Mouse (Mus musculus) lung, postnatal 10 days (tissue): ENCODE results near the gene Nox4.

Experiments used
- DNase-seq: peaks from one replicate; pipeline ENCODE4 v3.0.0; 2021

The Nox4 gene

DNA sequence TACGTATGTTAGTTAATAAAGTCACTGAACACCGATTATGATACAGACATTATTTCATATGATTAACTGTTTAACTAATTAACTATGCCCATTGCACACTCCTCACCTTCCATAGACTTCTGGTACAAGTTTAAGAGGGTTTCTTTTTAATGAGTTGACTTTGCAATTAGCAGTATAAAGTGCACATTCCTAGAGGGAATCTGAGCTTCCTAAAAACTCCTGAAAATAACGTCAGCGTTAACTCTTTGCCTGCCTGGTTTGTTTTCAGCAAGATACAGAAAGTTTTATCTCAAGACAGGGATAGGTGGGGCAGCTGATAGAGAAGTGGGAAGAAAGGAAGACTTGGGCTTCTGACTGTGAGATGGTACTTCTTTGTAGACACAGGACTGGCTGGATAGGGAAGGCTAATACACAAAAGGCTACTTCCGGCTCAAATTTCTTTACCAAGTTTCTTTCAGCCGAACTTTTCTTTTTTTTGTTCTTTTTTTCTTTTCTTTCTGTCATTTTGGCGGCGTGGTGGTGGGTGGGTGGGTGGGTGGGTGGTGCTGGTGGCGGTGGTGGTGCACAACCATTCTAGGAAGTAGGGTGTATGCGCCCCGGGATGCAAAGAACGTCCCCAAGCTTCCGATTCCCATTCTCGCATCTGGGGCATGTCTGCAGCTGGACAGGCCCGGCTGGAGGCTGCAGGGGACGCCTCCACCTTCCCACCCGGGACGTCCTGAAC is at the start of gene Nox4:
Nox4 (plus strand) TSS at position 241 of the 724 bp plus-strand sequence.
- DNase-seq, result peak; percentile 4

GRCm38 (mm10) chr7:87204751-87205150 is 41.1 kb upstream of the Nox4 start:
- no peak for DNase-seq

- DNase-seq, result no peak
Observed at GRCm38 (mm10) chr7:87221712-87222111, 24.2 kb upstream of the Nox4 start.

DNA sequence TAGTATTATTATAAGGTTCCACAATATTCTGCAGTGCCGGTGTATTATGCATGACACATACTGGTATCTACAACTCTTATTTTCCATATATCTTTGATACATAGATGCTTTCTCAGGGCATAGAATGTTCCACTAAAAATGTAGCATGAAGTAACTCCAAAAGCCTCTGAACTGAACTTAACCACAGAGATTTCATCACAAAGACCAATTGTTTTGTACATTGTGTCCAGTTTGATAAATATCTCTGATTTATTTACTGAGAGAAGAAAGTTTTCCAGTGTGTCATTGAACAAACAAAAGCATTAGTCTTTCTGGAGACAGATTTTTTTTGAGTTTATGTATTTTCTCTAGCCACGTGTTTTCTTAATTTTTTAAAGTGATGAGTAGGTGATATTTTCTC is 23.1 kb upstream of the Nox4 start:
- no peak for DNase-seq

GRCm38 (mm10) chr7:87225617-87226016 is 20.3 kb upstream of the Nox4 start:
- DNase-seq, result no peak

- DNase-seq, result peak; percentile 46
Observed at GRCm38 (mm10) chr7:87227051-87227948, 18.6 kb upstream of the Nox4 start.

GRCm38 (mm10) chr7:87229502-87229901 is 16.4 kb upstream of the Nox4 start:
- DNase-seq, result no peak

GRCm38 (mm10) chr7:87241139-87241538 is 4.8 kb upstream of the Nox4 start:
- peak; percentile 5 for DNase-seq

GRCm38 (mm10) chr7:87246580-87246934 is 661 bp downstream of the Nox4 start:
- peak; percentile 83 for DNase-seq

GRCm38 (mm10) chr7:87246940-87247339 is 1.0 kb downstream of the Nox4 start:
- DNase-seq, result no peak

GRCm38 (mm10) chr7:87247926-87248325 is 2.0 kb downstream of the Nox4 start:
- DNase-seq, result peak; percentile 51

DNA sequence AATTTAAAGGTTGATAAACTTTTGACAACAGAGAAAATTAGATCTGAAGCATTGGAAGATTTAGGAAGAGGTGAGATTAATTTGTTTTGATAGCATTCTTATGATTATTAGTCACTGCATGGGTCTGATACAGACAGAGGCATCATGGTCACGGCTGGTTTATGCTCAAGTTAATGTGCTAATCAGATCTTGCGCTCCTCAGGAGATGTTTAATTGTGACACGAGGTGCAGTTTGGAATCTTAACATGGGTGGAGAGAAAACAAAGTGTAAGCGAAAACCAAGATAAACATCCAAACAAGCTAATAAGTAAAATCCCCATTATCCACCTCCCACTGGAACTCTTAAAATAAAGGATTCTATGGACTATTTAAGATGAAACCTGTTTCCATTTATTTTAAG is 6.2 kb downstream of the Nox4 start:
- no peak for DNase-seq

GRCm38 (mm10) chr7:87277225-87277624 is 31.3 kb downstream of the Nox4 start:
- DNase-seq, result peak; percentile 63

GRCm38 (mm10) chr7:87303726-87304315 is 57.9 kb downstream of the Nox4 start:
- no peak for DNase-seq

DNA sequence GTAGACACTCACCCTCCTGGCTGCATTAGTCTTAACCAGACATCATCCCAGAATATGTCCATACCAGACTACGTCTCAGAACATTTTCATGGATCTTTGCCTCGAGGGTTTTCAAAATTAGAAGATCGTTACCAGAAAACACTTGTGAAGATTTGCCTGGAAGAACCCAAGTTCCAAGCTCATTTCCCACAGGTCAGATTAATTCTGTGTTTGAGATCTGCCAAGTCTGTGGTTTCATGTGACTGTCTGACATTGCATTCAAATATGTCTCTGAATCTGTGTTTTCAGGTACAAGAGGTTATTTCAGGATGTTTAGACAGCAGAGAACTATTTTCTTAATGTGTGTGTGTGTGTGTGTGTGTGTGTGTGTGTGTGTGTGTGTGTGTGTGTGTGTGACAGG is 75.7 kb downstream of the Nox4 start:
- DNase-seq, result no peak

DNA sequence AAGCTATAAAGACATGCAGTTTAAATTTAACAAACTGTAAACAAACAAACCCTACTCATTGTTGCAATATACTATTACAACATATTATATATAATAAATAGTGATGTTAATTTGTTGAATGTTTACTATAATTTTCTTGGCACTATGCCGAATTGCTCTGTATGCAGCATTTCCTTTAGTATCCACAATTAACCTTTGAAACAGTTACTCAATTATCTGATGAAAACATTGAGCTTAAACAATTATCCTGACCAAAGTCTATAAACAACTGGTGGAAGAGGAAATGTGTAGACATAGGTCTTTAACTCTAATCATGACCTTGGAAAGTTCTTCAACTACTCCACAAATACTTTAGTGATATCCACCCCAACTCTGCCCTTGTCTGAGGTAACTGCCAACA is 76.2 kb downstream of the Nox4 start:
- no peak for DNase-seq

DNA sequence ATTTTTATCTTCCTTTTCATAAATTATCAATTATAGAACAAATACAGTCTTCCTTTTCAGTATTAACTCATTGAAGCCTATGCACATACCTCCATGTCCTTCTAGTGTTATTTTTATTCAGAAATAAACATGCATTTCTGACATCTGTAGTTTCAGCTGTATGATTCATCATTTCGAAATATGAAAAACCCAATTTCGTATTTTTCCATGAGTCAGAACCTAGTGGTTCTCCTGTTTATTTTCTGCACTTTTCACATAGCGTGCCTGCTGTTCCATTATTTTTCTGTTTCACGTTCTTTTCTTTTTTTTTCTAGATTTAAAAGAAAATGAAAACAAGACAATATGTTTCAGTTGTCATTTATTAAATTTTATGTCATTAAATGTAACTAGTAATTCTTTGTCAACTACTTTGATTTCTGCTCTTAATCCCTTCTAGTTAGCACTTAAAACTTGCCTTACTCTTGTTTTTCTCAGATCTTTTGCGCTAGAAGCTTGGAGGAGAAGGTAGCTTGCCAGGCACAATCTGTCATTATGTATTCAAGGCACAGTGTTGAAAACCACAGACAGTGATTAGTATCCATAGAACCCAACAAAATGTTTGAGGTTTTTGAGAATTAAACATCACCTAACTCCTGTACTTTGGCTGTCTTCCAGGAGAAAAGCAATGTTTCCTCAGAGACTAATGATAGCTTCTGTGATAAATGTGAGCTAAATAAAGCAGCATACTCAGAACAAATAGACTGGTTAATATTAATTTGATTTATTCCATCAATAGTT is 85.1 kb downstream of the Nox4 start:
- DNase-seq, result no peak

- no peak for DNase-seq
Observed at GRCm38 (mm10) chr7:87345598-87345997, 99.7 kb downstream of the Nox4 start.

- no peak for DNase-seq
Observed at GRCm38 (mm10) chr7:87352818-87353217, 106.9 kb downstream of the Nox4 start.

DNA sequence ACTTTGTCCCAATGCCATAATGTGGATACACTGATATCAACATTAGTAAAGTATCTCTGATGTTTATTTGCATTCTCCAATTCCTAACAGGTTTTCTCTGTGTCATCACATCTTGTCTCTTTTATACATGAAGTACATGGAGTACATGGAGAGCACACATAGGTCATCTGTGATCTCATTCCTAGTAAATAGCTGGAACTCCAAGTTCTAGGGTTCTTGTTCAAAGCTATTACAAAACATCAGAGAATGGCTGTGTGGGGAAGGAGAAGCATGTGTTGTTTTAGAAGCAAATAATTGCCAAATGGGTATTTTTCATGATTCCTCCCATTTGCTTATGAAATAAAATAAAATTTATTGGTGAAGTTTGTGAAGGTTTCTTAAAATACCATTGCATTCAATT is 121.9 kb downstream of the Nox4 start:
- no peak for DNase-seq

- DNase-seq, result peak; percentile 5
Observed at GRCm38 (mm10) chr7:87369131-87369530, 123.2 kb downstream of the Nox4 start.

DNA sequence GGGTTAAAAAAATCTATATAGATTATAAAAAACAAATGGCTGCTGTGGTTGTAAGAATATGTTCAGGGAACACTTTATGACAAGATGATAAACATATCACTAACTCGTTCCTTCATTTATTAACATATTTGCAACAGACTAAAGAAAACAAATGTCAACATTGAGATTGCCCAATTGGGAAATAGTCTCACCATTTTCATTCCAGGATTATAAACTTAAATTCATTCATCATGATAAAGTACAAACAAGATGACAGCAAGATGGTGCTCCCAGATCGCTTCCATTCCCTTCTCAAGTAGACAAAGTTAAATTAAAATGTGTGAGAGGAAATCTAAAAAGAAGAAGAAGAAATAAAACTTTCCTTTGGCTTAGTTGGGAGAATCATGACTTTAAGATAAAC is 124.9 kb downstream of the Nox4 start:
- DNase-seq, result no peak

GRCm38 (mm10) chr7:87371316-87371715 is 125.4 kb downstream of the Nox4 start:
- no peak for DNase-seq
